Mouse (Mus musculus): Measurements from ENCODE around the gene Ten1. TPM values are rescaled to one million over a fixed set of nuclear protein-coding genes. Genes with fewer than 3 reads are reported as not detected.
A peak's percentile ranks its signal among the peaks of the same experiment; 100 is the strongest.

Ten1 gene
- polyA plus RNA-seq, 1 experiment from 2014 or later, result 83.0 TPM

DNA sequence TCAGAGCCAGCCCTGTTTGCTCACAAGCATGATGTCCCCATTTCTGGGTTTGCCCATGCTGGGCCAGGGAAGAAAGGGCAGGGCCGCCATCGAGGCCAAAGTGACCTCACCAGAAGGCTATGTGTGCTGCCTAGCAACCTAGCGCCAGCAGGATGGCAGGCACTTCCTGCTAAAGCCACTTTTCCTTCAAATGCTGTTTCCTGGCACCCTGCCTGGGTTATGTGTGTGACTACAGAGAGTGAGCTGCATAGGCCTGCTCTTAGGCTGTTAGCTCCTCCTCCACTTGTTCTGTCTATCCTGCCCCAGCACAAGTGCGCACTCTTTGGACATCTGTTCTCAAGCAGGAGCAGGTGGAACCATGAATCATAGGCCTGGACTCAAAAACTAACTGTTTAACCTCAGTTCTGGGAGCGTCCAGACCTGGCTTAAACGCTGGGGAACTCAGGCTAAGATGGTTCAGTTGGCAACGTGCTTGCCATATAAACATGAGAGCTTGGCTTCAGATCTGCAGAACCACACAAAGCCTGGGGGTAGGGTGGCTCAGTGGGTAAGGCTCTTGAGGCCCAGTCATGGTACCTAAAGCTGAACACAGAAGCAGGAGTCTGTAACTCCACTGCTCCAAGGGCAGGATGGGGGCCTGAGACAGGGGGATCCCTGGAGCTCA, 20.2 kb downstream of the Ten1 start:
- 29% methylated on average over 7 of the region's 7 CpGs for WGBS
- Histone ChIP-seq H3K27ac (replicated peaks) (peak overlapping the region; percentile 81), H3K4me2 (no peak overlapping the region), H3K9me3 (peaks cover 5% of the 10 kb centered on the region; the same call in 1 of the 2 replicates), H3K9ac (no peak overlapping the region), H3K36me3 (no peaks in the 10 kb centered on the region), H3K4me1 (replicated peaks) (peaks cover 30% of the 10 kb centered on the region), H3K27me3 (peaks cover 37% of the 10 kb centered on the region), H3K4me3 (no peak overlapping the region)
- ATAC-seq (ENCODE audit: low read depth), result peak; percentile 86

- H3K4me3 ChIP-seq, result no peak overlapping the region
- ATAC-seq (ENCODE audit: low read depth), result 0 out of 2 replicates have a peak, but pooled peaks have one; percentile 22
- no peaks in the 10 kb centered on the region for H3K36me3 ChIP-seq
- H3K9me3 ChIP-seq, result peaks cover 5% of the 10 kb centered on the region; the same call in 1 of the 2 replicates
- peaks cover 30% of the 10 kb centered on the region for H3K4me1 ChIP-seq (replicated peaks)
- 0 out of 2 replicates have a peak overlapping the region, but pooled peaks have one; percentile 81 for H3K27ac ChIP-seq (replicated peaks)
- no peak overlapping the region for H3K4me2 ChIP-seq
- WGBS, result 23% methylated on average over 4 of the region's 4 CpGs
- peaks cover 45% of the 10 kb centered on the region for H3K27me3 ChIP-seq
- H3K9ac ChIP-seq, result 0 out of 2 replicates have a peak overlapping the region, but pooled peaks have one; percentile 31
These were observed 21.2 kb downstream of the Ten1 start for GRCm38 (mm10) chr11:116219885-116220284.

GRCm38 (mm10) chr11:116221931-116222739, 23.5 kb downstream of the Ten1 start:
- H3K27me3 ChIP-seq, result peaks cover 52% of the 10 kb centered on the region
- ATAC-seq (ENCODE audit: low read depth), result no peak
- peak overlapping the region; percentile 31 for H3K4me3 ChIP-seq
- H3K4me1 ChIP-seq (replicated peaks), result peaks cover 30% of the 10 kb centered on the region
- 13% methylated on average over 53 of the region's 53 CpGs for WGBS
- no peaks in the 10 kb centered on the region for H3K36me3 ChIP-seq
- H3K9me3 ChIP-seq, result peaks cover 5% of the 10 kb centered on the region; the same call in 1 of the 2 replicates
- H3K27ac ChIP-seq (replicated peaks), result no peak overlapping the region
- peak overlapping the region; percentile 57 for H3K9ac ChIP-seq
- peak overlapping the region; percentile 52 for H3K4me2 ChIP-seq

DNA sequence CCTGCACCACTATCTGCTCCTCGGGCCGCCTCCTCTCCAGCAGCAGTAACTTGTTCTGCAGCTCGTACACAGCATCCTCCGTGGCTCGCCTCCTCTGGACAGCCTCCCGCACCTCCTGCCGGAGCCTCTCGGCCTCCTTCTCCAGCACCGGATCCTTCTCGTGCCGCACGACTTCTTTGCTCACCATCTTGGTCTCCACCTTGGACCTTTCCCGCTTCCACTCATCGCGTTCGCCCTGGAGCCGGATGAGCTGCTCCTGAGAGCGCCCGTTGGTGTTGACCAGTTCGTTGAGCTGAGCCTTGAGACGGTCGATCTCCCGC, 24.0 kb downstream of the Ten1 start:
- Histone ChIP-seq H3K4me3 (peak overlapping the region; percentile 31), H3K4me2 (peak overlapping the region; percentile 52), H3K4me1 (replicated peaks) (peaks cover 30% of the 10 kb centered on the region), H3K27ac (replicated peaks) (no peak overlapping the region), H3K9ac (peak overlapping the region; percentile 57), H3K36me3 (no peaks in the 10 kb centered on the region), H3K27me3 (peaks cover 52% of the 10 kb centered on the region), H3K9me3 (peaks cover 5% of the 10 kb centered on the region; the same call in 1 of the 2 replicates)
- ATAC-seq (ENCODE audit: low read depth), result no peak
- WGBS, result 9% methylated on average over 23 of the region's 23 CpGs

GRCm38 (mm10) chr11:116226414-116226813, 27.8 kb downstream of the Ten1 start:
- Histone ChIP-seq H3K9ac (no peak overlapping the region), H3K36me3 (no peaks in the 10 kb centered on the region), H3K4me2 (no peak overlapping the region), H3K9me3 (peaks cover 5% of the 10 kb centered on the region; the same call in 1 of the 2 replicates), H3K27ac (replicated peaks) (no peak overlapping the region), H3K27me3 (peaks cover 40% of the 10 kb centered on the region), H3K4me1 (replicated peaks) (peaks cover 11% of the 10 kb centered on the region), H3K4me3 (no peak overlapping the region)
- ATAC-seq (ENCODE audit: low read depth), result no peak
- WGBS, result 0% methylated on average over 2 of the region's 2 CpGs

DNA sequence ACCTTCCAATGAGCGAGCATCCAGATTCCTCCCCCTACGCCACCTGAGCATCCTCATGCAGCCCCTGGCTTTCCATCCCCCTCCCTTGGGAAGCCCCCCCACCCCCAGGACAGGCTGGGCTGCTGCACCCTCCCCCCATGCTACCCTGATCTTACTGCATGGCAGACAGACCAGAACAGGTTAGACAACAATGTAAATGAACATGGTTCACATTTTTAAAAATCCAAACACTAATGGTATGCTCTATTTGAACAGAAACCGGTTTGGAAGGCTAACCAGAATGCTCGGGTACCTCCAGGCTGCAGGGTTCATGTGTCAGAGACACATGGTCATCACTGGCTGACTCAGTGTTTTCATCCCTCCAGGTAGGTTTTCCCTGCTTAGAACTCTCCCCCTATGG, 30.0 kb downstream of the Ten1 start:
- H3K9ac ChIP-seq, result no peak overlapping the region
- peaks cover 20% of the 10 kb centered on the region for H3K27me3 ChIP-seq
- H3K4me2 ChIP-seq, result no peak overlapping the region
- no peak overlapping the region for H3K27ac ChIP-seq (replicated peaks)
- no peaks in the 10 kb centered on the region for H3K9me3 ChIP-seq
- 80% methylated on average over 4 of the region's 4 CpGs for WGBS
- no peaks in the 10 kb centered on the region for H3K36me3 ChIP-seq
- no peaks in the 10 kb centered on the region; the same call in 1 of the 2 replicates for H3K4me1 ChIP-seq (replicated peaks)
- no peak for ATAC-seq (ENCODE audit: low read depth)
- no peak overlapping the region for H3K4me3 ChIP-seq

DNA sequence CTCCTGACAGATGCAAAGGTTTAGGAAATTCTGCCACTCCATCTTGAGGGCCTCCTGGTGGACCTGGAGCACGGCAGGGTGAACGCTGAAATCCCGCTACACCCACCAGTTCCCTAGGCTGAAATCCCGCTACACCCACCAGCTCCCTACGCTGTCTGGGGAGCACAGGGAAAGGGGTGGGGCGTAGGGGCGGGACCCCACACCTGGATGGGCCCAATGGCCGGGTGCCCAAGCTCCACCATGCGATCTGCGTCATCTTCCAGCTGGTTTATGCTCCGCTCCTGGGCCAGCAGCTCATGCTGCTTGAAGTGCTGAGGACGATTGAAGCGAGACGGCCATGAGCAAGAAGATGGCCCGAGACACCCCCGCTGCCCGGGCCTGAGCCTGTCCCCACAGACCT, 33.8 kb downstream of the Ten1 start:
- ATAC-seq (ENCODE audit: low read depth), result 0 out of 2 replicates have a peak, but pooled peaks have one; percentile 43
- Histone ChIP-seq H3K9me3 (no peaks in the 10 kb centered on the region), H3K4me1 (replicated peaks) (no peaks in the 10 kb centered on the region; the same call in 1 of the 2 replicates), H3K36me3 (no peaks in the 10 kb centered on the region), H3K27ac (replicated peaks) (no peak overlapping the region), H3K4me2 (peak overlapping the region; percentile 26; the same call in 1 of the 2 replicates), H3K9ac (0 out of 2 replicates have a peak overlapping the region, but pooled peaks have one; percentile 26), H3K4me3 (no peak overlapping the region), H3K27me3 (peaks cover 15% of the 10 kb centered on the region)
- WGBS, result 30% methylated on average over 17 of the region's 17 CpGs

DNA sequence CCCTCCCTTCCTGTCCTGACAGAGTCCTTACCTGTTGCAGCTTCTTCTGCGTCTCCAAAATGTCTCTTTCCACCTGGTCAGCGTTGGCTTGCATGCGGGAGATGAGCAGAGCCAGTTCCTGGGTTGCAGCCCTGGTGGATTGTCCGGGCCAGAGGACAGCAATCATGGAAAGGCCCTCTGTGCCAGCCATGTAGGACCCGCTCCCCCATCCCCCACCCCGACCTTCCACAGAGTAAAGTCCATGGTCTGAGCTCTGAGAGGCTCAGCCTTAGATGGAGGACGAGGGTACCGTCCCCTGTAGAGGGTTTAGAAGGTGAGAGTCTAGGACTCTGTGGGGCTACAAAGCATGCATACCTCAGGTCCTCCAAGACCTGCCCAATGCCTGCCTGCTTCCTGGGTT, 36.2 kb downstream of the Ten1 start:
- no peak for ATAC-seq (ENCODE audit: low read depth)
- peaks cover 30% of the 10 kb centered on the region for H3K27me3 ChIP-seq
- no peaks in the 10 kb centered on the region for H3K36me3 ChIP-seq
- H3K9ac ChIP-seq, result no peak overlapping the region
- H3K9me3 ChIP-seq, result no peaks in the 10 kb centered on the region
- H3K4me1 ChIP-seq (replicated peaks), result peaks cover 12% of the 10 kb centered on the region
- 86% methylated on average over 8 of the region's 8 CpGs for WGBS
- no peak overlapping the region for H3K27ac ChIP-seq (replicated peaks)
- H3K4me2 ChIP-seq, result no peak overlapping the region
- no peak overlapping the region for H3K4me3 ChIP-seq

GRCm38 (mm10) chr11:116237742-116238395, 39.2 kb downstream of the Ten1 start, which contains the start of gene Evpl:
TSS of gene Evpl (minus strand) at chr11:116238077.
- Histone ChIP-seq H3K27me3 (peaks cover 27% of the 10 kb centered on the region), H3K9me3 (no peaks in the 10 kb centered on the region), H3K9ac (no peak within 1 kb of the TSS), H3K27ac (replicated peaks) (no peak within 1 kb of the TSS), H3K4me3 (no peak within 1 kb of the TSS), H3K4me2 (peak within 1 kb of the TSS; percentile 14; the same call in 1 of the 2 replicates), H3K4me1 (replicated peaks) (peaks cover 22% of the 10 kb centered on the region), H3K36me3 (peaks cover 3% of the 10 kb centered on the region; the same call in 1 of the 2 replicates)
- ATAC-seq (ENCODE audit: low read depth), result no peak
- 13% methylated on average over 31 of the region's 31 CpGs for WGBS

DNA sequence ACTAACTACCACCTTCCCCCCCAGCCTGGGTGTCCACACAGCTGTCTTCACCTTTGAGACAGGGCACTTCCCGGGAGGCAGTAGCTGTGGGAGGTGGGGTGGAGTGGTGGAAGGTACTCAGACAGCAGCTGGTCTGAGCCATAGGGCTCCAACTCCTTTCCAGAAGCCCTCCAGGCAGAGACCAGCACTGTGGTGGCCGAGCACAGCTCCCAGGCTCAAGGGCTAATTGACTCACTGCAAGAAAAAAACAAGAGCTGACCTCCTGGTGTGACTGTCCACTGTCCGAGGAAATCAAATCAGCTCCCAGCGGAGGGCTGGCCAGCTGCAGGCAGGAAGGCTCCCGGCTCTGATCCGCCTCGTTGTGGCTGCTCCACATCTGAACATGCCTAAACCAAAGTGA, 41.1 kb downstream of the Ten1 start:
- Histone ChIP-seq H3K4me3 (no peak overlapping the region), H3K27ac (replicated peaks) (no peak overlapping the region), H3K9me3 (no peaks in the 10 kb centered on the region), H3K9ac (no peak overlapping the region), H3K4me2 (no peak overlapping the region), H3K36me3 (peaks cover 22% of the 10 kb centered on the region), H3K27me3 (peaks cover 26% of the 10 kb centered on the region), H3K4me1 (replicated peaks) (peaks cover 22% of the 10 kb centered on the region)
- WGBS, result 5% methylated on average over 7 of the region's 7 CpGs
- ATAC-seq (ENCODE audit: low read depth), result no peak

GRCm38 (mm10) chr11:116241744-116242235, 43.1 kb downstream of the Ten1 start:
- Histone ChIP-seq H3K4me3 (no peak overlapping the region), H3K27ac (replicated peaks) (no peak overlapping the region), H3K9ac (peak overlapping the region; percentile 1; the same call in 1 of the 2 replicates), H3K4me1 (replicated peaks) (peaks cover 22% of the 10 kb centered on the region), H3K4me2 (no peak overlapping the region), H3K27me3 (peaks cover 21% of the 10 kb centered on the region), H3K36me3 (peaks cover 42% of the 10 kb centered on the region), H3K9me3 (no peaks in the 10 kb centered on the region)
- WGBS, result 13% methylated on average over 12 of the region's 12 CpGs
- no peak for ATAC-seq (ENCODE audit: low read depth)
